Mouse (Mus musculus) gastrocnemius, postnatal 4 days (tissue): ENCODE measurements around the gene Rps16. TPM values are rescaled to one million over a fixed set of nuclear protein-coding genes. Genes with fewer than 3 reads are reported as not detected.

Experiments used
- DNase-seq, 2 experiments: peaks; one replicate each; pipeline ENCODE4 v3.0.0; 2021 to 2022; ENCODE audit warnings: low spot score in 2 of 2, mixed read lengths in 2 of 2
- total RNA-seq, 2 experiments: library from RNA; stranded (reverse); gene quantifications; 2 replicates each; pipeline ENCODE4 v1.2.3; 2021

Rps16 gene
- total RNA-seq, 2 experiments from 2014 or later, result 1,034 to 1,195 TPM

DNA sequence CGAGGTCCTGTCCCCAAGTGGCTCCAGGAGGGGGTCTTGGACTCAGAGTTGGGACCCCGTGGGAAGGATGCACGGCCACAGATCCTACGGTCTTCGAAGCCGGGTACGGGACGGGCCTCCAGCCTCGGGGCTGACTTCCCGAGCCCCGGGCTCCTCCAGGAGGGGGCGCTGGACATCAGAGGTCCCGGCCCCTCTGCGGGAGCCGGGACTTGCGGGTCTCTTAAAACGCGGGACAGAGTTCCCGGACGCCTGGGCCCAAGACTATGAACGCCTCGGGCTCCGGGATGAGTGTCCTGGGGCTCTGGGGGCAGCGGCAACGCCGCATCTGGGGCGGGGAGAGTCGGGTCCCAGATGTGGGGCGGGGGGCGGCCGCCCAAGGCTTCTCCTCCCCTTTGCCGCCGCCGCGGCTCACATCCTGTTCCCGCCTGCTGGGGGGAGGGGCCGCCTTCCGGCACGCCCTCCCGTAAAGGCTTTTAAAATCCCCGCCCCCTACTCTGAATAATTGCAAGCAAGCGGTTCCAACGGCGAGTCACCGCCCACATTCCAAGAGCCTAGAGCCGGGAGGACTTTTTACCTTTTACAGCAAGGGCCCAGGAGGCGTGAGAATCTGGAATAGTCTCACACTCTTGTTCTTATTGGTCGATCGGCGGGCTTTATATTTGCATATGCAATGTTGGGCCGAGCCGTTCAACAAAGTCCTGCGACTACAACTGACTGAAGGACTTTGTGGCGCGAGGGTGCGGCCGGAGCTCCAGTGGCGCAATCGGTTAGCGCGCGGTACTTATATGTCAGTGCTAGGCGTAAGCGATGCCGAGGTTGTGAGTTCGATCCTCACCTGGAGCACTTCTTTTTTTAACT is 22.0 kb downstream of the Rps16 start, which contains the start of gene Plekhg2:
Gene Plekhg2, minus strand, starts transcription at position 349 of the 858 bp plus-strand sequence.
- DNase-seq, result peak; percentile 94 to 96

DNA sequence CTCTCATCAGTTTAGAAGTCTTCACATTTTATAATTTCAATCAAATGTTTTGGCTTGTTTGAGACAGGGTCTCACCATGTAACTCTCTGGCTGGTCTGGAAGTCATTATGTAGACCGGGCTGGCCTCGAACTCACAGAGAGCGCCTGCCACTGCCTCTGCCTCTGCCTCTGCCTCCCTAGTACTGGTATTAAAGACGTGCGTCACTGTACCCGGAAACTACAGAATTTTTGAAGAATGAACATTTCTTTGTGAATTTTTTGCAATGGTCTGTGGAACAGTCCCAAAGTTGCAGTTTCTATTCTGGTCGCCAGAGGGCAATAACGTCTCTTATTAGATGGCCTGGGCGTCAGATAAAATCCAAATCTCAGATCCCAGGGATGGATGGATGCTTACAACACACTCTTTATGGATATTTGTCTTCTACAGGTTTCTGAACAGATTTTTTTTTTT is 22.7 kb downstream of the Rps16 start:
- peak in 1 of 2 experiments; percentile 80 for DNase-seq

DNA sequence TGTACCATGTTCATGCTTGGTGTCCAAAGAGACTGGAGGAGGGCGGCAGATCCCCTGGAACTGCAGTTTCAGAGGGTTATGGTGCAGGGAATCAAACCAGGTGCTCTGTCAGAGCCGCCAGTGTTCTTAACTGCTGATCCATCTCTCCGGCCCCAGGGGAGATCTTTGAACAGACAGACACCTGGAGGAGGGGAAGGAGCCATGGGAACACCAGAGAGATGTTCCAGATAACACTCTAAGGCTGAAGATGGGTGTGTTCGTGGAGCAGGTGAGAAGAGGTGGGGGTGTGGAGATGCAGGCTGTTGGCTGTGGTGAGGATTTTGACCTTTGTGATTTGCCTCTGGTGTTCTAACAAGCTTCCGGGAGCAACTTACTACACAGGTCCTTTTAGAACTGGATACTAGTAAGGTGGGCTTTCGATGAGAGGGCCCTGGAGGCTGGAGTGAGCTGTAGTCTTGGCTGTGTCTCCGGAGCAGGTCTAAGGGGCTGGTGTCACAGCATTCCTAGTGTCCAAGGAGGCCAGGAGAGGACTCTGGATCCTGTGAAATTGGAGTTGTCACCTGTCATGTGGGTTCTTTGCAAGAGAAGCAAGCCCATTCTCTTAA is 23.5 kb downstream of the Rps16 start:
- DNase-seq, result no peak

DNA sequence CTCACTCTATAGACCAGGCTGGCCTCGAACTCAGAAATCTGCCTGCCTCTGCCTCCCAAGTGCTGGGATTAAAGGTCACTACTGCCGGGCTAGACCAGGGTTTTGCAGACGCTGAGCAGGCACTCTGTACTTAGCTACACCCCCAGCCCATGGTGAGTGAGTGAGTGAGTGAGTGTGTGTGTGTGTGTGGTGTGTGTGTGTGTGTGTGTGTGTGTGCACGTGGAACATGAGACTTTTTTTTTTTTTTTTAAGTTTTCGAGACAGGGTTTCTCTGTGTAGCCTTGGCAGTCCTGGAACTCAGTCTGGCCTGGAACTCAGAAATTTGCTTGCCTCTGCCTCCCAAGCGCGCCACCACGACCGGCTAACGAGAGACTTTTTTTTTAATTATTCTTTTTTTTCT is 24.2 kb downstream of the Rps16 start:
- no peak for DNase-seq

DNA sequence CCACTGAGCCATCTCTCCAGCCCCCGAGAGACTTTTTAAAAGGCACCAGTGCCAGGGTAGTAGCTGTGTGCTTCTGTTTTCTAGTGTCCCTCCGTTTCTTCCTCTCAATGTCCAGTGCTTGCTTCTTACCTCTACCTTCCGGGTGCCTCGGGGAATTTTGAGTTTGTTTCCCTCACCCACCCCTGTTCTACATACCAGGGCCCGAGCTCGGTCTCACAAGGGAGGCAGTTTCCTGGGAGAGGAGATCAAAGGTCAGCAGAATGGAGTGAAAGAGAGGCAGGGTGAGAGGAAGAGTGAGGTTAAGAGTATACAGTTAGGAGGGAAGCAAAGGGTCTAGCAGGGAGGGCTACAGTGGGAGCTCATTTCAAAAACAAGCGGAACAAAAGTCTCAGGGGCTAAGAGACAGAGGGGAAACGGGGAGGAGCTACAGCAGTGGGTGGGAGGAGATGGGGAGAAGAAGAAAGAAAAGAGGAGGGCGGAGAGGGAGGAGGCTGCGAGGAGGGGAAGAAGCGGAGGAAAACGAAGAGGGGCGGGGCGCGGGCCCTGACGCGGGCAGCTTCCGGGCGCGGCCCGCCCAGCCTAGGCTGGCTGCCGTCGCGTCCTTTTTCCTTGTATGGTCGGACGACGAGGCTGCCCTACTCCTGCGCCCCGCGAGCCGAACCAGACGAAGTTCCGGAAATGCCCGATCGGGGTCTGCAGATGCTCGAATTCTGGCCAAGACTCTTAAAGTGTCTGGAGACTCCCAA is 24.9 kb downstream of the Rps16 start:
- peak; percentile 85 to 92 for DNase-seq

DNA sequence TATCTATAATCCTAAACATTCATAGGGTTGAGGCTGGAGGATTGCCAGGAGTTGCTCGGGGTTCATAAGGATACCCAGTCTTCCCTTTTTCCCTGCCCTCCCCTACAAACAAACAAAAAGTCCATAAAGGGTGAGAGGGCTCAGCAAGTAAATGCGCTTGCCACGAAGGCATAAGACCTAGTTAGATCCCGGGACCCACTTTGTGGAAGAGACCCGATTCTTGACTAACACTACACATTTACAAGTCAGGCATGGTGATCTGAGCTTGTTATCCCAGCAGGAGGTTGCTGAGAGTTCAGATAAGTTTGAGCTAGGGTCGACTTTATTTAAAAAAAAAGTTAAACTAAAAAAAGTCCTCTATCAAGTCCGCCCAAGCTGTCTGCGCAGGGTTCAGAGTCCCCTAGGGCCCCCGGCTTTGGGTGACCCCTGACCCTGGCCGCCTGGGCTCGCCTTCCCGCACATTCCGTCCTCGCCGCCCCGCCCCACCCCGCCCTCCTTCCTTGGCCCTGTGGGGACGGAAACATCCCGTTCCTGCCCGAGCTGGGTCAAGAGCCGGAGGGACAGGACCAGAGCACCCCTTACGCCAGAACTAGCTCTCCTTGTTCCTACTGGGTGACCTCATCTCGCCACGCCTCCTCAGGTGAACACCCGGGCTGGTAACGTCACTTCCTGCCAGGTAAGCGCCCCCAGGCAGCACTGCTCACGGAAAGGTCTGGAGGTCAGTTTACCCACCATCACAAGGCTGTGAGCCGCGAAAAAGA is 25.7 kb downstream of the Rps16 start:
- DNase-seq, result peak in 1 of 2 experiments; percentile 76

DNA sequence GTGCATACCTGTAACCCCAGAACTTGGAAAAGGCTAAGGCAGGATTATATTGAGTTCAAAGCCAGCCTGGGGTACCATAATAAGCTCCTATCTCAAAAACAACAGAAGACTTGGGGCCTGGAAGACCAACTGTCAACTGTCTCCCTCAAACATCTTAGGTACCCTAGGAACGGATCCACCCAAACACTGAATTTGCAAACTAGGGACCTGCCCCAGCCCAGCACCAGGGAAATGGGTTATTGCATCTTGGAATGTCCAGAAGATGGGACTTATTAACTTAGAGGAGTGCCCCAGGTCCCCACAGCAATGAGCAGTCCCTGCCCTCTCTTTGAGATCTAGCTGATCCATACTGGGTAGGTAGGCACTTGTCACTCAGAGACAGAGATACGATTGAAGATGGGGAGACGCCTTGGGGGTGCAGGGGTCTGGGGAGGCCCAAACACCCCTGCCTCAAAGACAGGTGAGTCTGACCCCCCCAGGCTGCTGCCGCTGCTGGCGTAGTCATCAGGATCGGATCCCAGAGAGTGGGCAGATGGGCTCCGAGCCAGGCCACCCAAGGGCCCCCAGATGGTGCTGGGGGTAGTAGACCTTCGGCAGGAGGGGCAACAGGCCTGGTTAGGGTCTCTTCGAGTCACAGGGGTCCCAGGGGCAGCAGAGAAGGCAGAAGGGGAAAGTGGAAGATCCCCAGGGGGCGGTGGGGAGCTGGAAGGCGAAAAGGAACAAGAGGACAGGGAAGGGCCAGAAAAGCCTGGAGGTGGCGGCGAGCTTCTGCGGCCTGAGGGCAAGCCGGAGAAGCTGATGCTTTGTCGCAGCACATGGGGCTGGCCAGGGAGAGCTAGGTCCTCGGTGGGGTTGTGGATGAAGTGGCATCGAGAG is 27.0 kb downstream of the Rps16 start:
- peak in 1 of 2 experiments; percentile 33 for DNase-seq

DNA sequence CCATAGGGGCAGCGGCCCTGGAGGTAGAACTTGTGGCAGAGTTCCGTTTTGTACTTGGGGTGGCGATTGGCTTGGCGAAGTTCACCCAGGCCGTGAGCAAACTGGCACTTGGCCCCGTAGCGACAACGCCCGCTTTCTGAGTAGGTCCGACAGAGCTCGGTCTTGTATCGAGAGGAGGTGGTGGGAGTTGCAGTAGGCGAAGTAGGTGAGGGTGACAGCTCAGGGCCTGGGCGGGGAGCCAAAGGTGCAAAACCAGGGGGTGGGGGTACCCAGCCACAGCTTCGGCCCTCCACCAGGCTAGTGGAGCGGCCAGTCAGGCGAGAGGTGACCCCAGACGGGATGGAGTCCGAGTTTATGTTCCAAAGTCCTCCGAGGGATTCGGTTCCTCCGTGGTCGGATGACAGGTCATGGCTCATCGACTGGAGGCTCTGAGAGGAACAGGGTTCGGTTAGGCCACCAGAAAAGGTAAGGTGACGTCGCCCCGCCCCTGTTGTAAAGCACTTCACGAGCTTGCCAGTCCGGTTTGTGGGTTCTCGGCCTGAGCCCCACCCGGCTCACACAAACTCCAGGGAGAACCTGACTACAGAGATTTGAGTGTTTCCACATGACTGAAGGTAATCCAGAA is 27.7 kb downstream of the Rps16 start:
- DNase-seq, result peak in 1 of 2 experiments; percentile 54

DNA sequence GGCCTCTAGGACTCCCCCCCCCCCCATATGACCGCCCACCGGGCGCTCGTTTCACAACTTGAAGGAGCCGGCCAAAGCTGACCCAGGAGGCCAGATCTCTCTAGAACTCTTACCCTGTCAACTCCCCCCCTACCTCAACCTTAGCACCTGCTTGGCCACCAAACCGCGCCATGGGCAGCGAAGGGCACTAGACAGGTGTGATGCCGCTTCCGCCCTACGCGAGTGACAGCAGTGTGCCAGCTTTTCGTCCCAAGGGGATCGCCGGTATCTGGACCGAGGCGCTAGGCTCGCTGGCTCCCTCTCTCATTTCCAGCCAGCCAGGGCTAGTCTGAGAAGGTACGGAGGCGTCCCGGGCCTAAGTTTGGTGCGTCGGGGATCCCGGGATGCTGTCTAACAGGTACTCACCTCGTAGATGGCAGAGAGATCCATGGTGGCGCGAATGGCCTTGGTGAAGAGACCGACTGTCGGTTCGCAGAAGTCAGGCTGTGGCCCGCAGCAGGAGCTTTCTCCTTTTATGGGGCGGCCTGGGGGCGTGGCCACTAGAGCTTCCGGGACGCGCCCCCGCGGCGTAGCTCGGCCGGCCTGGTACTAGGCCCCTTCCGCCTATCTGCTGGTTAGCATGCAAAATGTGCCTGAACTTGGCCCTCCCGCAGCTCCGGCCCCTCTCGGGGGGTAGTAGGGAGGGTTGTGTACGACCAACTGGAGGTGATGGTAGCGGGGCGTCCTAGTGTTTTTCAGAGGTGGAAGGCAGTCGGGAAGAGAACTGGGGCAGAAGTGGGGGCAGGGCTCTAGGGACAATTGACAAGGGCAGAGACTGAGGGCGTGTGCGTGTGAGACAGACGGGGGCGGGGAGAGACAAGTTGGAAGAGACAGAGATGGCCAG is 28.6 kb downstream of the Rps16 start:
- peak; percentile 95 to 97 for DNase-seq

DNA sequence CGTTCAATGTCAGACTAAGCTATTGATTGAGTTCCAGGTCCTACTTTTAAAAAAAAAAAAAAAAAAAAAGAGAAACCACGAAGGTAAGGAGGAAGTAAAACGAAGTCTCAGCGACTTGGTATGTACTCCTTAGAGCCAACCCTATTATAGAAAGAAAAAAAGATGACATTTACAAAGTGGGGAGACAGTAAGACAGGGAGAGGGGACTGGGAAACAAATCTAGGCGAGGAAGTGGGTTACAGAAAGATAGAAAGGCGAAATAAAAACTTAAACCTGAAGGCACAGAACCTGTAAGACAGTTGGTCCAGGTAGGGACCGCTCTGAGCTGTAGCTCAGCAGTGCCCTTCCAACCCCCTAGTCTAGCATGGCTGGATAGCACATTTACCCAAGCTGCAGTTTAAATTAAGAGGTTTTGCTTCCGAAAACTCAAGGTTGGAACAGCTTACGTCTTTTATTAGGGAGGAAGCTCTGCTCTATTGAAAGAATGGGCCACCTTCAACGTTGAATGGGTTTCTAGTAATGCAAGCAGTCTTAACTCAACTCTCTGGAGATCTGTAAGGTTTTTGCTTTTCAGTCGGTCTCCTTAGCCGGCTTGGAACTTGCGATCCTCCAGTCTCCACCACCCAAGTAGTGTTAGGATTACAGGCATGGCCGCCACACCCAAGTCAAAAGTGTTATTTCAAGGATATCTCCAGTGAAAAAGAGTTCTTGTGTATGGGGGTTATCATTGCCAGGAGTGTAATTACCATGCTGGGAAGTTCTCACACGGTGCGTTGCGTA is 30.0 kb downstream of the Rps16 start, which contains the start of gene Zfp36:
Gene Zfp36, minus strand, starts transcription at position 17 of the 780 bp plus-strand sequence.
- DNase-seq, result no peak

DNA sequence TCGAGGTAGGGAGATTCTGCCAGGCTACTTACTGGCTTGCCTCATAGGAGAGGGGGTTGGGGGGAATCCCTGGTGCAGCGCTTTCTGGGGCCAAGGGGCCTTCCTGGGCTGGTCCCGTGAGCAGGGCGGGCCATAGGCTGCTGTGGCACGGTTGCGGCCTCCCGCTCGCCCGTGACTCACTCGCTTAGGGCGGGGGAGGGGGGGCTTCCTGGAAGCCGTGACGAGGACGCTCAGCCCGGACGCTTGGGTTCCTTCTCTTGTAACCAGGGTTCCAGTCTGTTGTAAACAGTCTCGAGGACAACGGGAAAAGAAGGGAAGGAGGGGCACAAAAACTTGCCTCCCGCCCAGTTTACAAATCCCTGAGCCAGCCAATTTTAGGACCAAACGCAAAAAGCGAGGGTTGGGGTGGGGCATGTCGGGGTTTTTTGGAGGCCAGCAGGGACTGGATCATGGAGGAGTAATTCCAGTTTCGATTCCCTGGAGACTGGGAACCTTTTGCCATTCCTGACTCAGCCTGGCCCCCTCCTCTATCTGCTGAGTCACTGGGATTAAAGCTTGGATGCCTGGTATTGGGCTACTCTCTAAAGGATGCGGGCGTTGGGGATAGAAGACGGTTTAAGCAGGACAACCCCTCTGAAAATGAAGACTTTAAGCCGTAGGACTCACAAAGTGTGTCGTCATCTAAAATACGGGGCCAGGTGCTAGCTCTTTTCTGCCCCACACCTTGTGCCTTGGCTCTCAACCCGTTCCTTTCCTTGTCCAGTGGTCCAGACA is 30.8 kb downstream of the Rps16 start:
- peak; percentile 60 to 79 for DNase-seq

DNA sequence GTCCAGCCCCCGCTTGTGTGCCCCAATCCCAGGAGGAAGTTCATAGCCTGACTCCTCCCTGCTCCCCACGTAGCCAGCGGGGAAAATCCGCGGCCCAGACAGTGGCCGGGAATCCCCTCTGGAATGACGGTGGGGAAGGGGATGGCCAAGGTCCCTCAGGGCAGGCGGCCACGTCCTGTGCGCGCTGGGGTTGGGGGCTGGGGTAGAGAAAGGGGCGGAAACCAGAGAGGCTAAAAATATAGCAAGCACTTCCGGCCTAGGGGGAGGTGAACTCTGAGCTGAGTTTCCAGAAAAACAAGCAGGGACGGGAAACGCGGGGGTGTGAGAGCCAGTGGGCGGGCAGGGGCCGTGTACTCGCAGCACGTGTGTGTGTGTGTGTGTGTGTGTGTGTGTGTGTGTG is 31.5 kb downstream of the Rps16 start:
- DNase-seq, result peak; percentile 63 to 80

DNA sequence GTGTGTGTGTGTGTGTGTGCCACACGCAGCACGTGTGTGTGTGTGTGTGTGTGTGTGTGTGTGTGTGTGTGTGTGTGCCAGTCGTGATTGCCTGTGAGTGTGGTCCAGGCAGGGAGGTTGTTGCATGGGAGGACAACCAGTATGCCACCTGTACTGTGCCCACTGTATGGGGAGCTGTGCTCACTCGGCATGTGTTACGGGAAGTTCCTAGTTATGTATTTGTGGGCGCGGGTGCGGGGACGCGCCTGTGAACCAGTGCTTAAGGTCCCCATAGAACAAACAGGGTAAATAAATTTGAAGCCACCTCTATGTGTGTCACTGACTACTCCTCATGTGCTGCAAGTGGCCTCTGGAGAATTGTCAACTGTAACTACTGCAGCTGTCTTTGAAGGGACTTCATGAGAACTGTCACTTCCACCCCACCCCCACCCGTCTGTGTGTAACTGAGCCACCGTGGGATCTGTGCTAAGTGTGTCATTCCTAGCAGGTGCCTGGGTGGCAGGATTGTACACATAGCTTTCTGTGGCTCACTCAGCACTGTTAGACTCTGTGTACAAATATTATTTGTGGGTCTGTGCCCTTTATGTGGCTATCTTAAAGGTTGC is 32.0 kb downstream of the Rps16 start:
- DNase-seq, result no peak

DNA sequence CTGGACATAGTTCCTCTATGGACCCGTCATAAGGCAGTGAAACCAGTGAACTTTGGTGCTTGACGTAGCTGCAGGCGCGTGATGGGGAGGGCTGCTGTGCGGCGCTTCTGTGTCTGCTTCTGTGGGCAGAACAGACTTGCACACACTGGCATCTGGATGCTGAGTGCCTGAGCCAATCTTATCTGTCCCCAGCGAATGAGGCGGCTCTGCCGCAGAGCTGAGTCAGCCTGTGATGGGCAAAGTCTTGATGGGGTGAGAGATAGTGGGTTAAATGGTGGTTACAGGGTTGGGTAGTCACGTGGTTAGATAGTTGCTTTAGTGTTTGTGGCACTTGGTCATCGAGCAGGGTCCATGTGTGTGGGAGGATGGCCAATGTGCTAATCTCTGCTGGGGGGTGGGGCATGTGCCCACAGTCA is 32.5 kb downstream of the Rps16 start:
- no peak for DNase-seq

DNA sequence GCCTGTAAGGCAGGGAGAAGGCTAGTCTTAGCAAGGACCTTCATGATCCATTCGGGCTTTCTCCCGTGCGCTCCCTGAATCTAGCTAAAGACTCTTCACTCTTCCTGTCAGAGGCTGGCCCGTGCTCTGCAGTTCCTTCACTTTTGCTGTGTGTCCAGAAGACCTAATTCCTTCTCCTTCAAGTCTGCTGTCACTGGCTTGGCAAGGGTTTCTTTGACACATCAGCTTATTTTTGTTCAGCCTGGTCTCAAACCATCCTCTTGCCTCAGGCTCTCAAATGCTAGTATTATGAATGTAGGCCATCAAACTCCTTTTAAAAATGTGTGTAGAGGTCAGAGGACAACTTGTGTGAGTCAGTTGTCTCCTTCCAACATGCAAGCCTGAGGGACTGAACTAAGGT is 33.2 kb downstream of the Rps16 start:
- DNase-seq, result no peak

DNA sequence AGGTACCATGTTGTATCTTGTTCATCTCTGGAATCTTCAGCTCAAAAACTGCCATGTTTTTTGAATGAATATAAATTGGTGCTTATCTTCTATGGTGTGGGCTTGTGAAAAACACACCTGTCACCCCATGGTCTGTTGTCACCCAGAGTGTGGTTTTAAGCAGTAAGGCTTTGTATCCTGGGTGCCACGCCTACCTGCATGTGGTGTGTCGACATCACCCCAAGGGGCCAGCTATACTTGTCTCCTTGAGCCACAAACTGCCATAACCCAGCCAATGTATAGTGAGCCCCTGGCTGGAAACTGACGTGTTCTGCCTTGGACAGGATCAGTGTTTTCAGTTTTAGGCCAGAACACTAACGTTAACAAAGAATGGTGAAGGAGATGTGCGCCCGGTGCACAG is 33.7 kb downstream of the Rps16 start:
- DNase-seq, result no peak
